Mouse (Mus musculus): ENCODE data around the gene Mboat7. TPM values are rescaled to one million over a fixed set of nuclear protein-coding genes. Genes with fewer than 3 reads are reported as not detected.
"Not testable (repeated sequence)": the region's sequence is repeated elsewhere in the genome, so short reads cannot be mapped to it uniquely, and the experiment has no call there.

The Mboat7 gene
- total RNA-seq, 1 experiment from 2014 or later, result 25.3 TPM

DNA sequence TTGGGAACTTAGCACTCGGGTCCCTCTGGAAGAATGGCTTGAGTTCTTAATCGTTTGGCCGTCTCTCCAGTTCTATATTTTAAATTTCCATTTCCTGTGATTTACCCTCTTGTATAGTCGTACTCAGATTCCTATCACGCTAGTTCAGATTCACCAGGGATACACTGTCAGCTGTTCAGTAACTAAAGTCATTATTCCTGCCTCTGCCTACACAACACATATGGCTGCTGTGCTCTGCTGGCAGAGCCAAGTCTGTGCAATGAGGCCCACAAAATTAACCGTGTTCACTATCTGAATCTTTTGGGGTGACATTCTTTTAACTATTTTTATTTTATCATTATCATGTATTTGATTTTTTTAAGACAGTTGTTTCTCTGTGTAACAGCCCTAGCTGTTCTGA lies 5.1 kb upstream of the Mboat7 start:
- ATAC-seq (replicated peaks in 1 of 2; ENCODE audit: insufficient read depth in 1 of 2, low FRiP score in 2 of 2, low TSS enrichment in 1 of 2, low read depth in 1 of 2, poor library complexity in 2 of 2, severe bottlenecking in 2 of 2), result no peak

- ATAC-seq (replicated peaks in 1 of 2; ENCODE audit: insufficient read depth in 1 of 2, low FRiP score in 2 of 2, low TSS enrichment in 1 of 2, low read depth in 1 of 2, poor library complexity in 2 of 2, severe bottlenecking in 2 of 2), result not testable (repeated sequence)
Observed at GRCm38 (mm10) chr7:3694949-3695305, 1.6 kb upstream of the Mboat7 start.

DNA sequence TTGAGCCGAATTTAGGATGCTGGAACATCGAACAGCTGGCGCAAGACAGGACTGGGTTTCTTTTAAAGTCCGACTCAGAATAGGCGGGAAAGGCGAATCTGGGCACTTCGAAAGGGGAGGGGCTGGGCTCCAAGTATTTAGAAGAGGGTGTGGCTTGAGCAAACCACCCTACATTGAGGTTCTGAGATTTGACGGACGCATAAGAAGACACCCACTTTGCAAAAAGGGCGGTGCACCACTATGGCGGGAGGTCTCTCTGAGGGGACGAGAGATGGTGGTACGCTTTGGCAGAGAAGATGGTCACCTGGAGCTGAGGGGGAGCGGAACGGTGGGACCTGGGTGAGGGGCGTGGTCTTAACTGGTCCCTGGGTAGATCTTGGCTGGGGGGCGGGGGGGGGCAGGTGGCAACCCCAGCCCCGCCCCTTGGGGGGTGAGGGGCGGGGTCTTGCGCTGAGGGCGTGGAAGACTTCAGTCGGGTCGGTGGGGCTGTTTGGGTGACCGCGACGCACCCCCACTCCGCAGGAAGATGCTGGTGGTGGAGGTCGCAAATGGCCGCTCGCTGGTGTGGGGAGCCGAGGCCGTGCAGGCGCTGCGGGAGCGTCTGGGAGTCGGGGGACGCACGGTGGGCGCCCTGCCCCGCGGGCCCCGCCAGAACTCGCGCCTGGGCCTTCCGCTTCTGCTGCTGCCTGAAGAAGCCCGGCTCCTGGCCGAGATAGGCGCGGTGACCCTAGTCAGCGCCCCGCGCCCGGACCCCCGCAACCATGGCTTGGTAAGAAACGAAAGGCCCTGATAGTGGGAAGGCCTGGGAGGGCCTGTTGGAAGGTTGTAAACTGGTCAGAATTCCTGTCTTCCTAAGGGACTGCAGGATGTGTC lies 989 bp upstream of the Mboat7 start:
- peak; percentile 42 to 49; a peak in 3 of 4 replicates for ATAC-seq (replicated peaks in 1 of 2; ENCODE audit: insufficient read depth in 1 of 2, low FRiP score in 2 of 2, low TSS enrichment in 1 of 2, low read depth in 1 of 2, poor library complexity in 2 of 2, severe bottlenecking in 2 of 2)

- peak in 1 of 2 experiments; percentile 6; a peak in 1 of 4 replicates for ATAC-seq (replicated peaks in 1 of 2; ENCODE audit: insufficient read depth in 1 of 2, low FRiP score in 2 of 2, low TSS enrichment in 1 of 2, low read depth in 1 of 2, poor library complexity in 2 of 2, severe bottlenecking in 2 of 2)
Observed at GRCm38 (mm10) chr7:3693809-3694075, 419 bp upstream of the Mboat7 start.

DNA sequence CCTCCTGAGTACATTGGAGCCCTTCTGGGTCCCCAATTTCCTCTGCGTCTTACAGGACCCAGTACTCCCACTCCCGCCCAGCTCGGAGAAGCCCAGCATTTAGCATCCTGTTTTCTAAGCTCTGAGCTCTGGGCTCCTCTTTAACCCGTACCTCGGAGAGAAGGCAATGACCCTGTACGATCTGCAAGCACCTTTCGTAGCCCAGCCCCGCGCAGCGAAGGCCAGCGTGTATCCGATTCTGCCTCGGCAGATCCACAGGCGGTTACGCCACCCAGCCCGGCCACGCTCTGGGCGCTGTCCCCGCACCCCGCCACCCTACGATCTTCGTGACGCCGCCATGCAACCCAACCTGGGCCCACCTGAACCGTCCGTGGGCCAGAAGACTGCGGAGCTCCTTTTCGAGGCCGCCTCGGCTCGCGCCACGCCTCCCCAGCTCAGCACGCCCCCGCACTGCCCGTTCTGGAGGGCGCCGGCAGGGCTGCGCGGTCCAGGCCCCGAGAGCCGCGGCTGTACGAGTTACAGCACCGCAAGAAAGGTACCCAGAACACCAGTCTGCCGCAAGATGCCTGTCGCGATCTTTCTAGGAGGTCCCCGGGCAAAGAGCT lies 839 bp downstream of the Mboat7 start, which contains the start of gene Tsen34:
Gene Tsen34, plus strand, starts transcription at position 482 of the 605 bp plus-strand sequence.
- ATAC-seq (replicated peaks in 1 of 2; ENCODE audit: insufficient read depth in 1 of 2, low FRiP score in 2 of 2, low TSS enrichment in 1 of 2, low read depth in 1 of 2, poor library complexity in 2 of 2, severe bottlenecking in 2 of 2), result 0 out of 4 replicates have a peak, but pooled peaks of 1 of the 2 experiments have one; percentile 0

DNA sequence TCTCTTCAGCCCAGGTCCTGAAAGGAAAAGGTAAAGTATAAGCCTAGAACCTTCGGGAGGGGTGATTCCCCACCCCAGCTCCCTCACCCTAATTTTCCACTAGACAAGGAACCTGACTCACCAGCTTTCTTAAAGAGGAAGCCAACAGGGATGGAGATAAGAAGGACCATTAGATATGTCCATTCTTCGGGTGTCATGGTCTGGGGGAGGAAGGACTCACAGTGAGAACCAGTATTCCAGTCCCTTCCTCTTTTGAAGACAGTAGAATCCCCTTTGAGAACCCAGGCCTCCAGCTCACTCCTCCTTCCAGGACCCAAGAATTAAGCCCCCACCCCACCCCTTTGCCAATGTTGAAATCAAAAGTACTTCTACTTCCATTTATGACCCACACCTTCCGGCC lies 1.4 kb downstream of the Mboat7 start:
- ATAC-seq (replicated peaks in 1 of 2; ENCODE audit: insufficient read depth in 1 of 2, low FRiP score in 2 of 2, low TSS enrichment in 1 of 2, low read depth in 1 of 2, poor library complexity in 2 of 2, severe bottlenecking in 2 of 2), result no peak

GRCm38 (mm10) chr7:3685400-3686187 lies 7.7 kb downstream of the Mboat7 start:
- no peak for ATAC-seq (replicated peaks in 1 of 2; ENCODE audit: insufficient read depth in 1 of 2, low FRiP score in 2 of 2, low TSS enrichment in 1 of 2, low read depth in 1 of 2, poor library complexity in 2 of 2, severe bottlenecking in 2 of 2)

DNA sequence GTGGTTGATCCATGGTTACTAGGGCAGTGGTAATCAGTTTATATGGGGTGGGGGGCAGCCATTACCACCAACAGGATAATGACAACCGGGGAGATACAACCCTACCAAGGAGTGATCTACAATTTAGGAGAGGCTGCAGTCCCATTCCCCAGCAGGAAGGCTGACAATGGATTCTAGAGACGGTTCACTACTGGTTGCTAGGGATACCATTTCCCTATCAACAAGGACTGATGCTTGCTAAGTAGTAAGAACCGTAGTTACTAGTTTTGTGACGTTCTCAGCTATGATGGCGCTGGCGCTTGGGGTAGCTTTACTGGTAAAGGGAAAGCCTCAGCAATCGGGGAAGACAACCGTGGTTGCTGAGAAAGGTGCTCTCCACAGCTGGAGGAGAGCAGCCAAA lies 8.6 kb downstream of the Mboat7 start:
- no peak for ATAC-seq (replicated peaks in 1 of 2; ENCODE audit: insufficient read depth in 1 of 2, low FRiP score in 2 of 2, low TSS enrichment in 1 of 2, low read depth in 1 of 2, poor library complexity in 2 of 2, severe bottlenecking in 2 of 2)

DNA sequence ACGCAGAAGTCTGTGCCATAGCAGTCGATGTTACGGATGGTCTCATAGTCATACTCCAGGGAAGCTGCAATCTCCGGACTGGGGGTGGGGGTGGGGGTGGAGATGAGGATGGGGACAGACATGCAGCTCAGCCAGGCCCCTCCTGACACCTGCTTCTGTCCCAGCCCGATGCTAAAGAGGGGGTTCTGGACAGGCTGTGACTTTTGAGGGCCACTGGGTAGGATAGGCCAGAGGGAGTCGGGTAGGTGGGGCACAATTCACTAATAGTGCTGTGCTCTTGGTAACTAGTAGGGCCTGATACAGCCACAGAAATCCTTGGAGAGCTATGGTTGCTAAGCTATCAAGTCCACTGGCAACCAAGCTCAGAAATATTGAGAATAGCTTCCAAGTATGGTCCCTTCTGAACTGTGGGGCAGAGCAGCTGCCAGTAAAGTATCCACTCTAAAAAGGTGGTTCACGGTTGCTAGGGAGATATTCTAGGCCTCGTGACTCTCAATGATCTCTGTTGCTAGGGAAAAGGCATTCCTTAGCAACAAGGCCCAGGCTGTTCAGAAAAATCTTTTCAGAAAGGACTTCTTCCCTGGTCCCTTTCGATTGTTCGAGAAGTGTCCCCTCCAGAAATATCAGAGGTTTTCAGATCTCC lies 9.3 kb downstream of the Mboat7 start:
- ATAC-seq (replicated peaks in 1 of 2; ENCODE audit: insufficient read depth in 1 of 2, low FRiP score in 2 of 2, low TSS enrichment in 1 of 2, low read depth in 1 of 2, poor library complexity in 2 of 2, severe bottlenecking in 2 of 2), result no peak

- ATAC-seq (replicated peaks in 1 of 2; ENCODE audit: insufficient read depth in 1 of 2, low FRiP score in 2 of 2, low TSS enrichment in 1 of 2, low read depth in 1 of 2, poor library complexity in 2 of 2, severe bottlenecking in 2 of 2), result no peak
Observed at GRCm38 (mm10) chr7:3677342-3677741, 16.0 kb downstream of the Mboat7 start, which contains the start of gene Tmc4. Gene Tmc4 (minus strand): TSS chr7:3677553.

GRCm38 (mm10) chr7:3676371-3676770 lies 17.0 kb downstream of the Mboat7 start:
- no peak for ATAC-seq (replicated peaks in 1 of 2; ENCODE audit: insufficient read depth in 1 of 2, low FRiP score in 2 of 2, low TSS enrichment in 1 of 2, low read depth in 1 of 2, poor library complexity in 2 of 2, severe bottlenecking in 2 of 2)

GRCm38 (mm10) chr7:3675228-3675548 lies 18.1 kb downstream of the Mboat7 start:
- ATAC-seq (replicated peaks in 1 of 2; ENCODE audit: insufficient read depth in 1 of 2, low FRiP score in 2 of 2, low TSS enrichment in 1 of 2, low read depth in 1 of 2, poor library complexity in 2 of 2, severe bottlenecking in 2 of 2), result no peak

GRCm38 (mm10) chr7:3674507-3675227 lies 18.7 kb downstream of the Mboat7 start:
- peak; percentile 96 for ATAC-seq (replicated peaks in 1 of 2; ENCODE audit: insufficient read depth in 1 of 2, low FRiP score in 2 of 2, low TSS enrichment in 1 of 2, low read depth in 1 of 2, poor library complexity in 2 of 2, severe bottlenecking in 2 of 2)

GRCm38 (mm10) chr7:3666921-3667391 lies 26.4 kb downstream of the Mboat7 start:
- ATAC-seq (replicated peaks in 1 of 2; ENCODE audit: insufficient read depth in 1 of 2, low FRiP score in 2 of 2, low TSS enrichment in 1 of 2, low read depth in 1 of 2, poor library complexity in 2 of 2, severe bottlenecking in 2 of 2), result peak in 1 of 2 experiments; percentile 15; a peak in 1 of 4 replicates

DNA sequence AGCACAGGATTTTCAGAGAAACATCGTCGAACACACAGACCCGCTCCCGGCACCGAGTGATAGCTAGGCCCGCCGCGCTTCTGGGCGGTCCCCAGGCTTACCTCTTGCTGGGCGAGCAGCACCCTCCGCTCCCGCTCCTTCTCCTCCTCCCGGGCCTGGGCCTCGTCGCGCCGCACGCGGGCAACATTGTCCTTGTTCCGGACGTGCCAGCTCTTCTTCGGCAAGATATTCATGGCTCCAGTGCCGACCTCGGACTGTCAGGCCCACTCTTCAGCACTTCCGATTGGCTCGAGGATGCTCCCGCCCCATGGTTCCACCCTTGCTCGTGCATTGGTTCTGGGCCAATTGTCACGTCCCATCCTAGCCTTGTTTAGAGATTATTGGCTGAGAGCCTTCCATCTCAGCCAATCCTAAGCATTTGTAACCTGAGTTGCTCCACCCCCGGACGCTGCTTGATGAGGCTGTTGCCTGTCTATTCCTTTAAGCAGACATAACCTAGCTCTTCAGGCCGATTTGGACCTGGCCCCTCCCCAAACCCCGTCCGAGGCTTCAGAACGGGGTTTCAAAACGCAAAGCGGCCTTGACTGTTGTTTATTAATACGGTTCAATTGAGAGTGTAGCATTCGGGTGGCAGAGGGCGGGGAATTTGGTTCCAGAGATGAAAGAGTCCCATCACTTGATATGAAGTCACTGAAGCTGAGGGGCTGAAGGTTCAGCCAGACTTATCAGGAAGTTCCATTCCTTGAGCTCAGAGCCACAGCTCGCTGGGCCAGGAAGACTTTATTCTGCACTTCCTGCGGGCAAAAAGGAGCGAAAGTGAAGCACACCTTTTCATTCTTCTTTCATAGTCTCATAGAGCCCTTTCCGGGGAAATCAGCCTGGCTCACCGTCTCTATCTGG lies 27.9 kb downstream of the Mboat7 start, which contains the start of gene Leng1:
Gene Leng1, minus strand, starts transcription at position 626 of the 900 bp plus-strand sequence.
- ATAC-seq (replicated peaks in 1 of 2; ENCODE audit: insufficient read depth in 1 of 2, low FRiP score in 2 of 2, low TSS enrichment in 1 of 2, low read depth in 1 of 2, poor library complexity in 2 of 2, severe bottlenecking in 2 of 2), result peak; percentile 98
